In genomic region chr9:102493044-102493443, GRCm38 (mm10) we compare ENCODE assay signal across 11 mouse cellular contexts. TPM values are rescaled to one million over a fixed set of nuclear protein-coding genes. Genes with fewer than 3 reads are reported as not detected.
DNase-seq lines count a peak whose midpoint lies in the region; ATAC-seq lines count a peak whose summit lies in the region.
"Had no signal": no experiment of that assay in that cellular context is flagged by ENCODE, and none has a peak within 500 bp of the region (broad histone marks: within the 10 kb centered on the region; RNA-seq: fewer than 3 reads in every experiment).

No protein-coding gene starts in this region.

- peak overlapping the region; percentile 27; the same call in 1 of the 2 replicates for H3K9ac ChIP-seq in hindbrain, embryonic 12.5 days
- H3K9ac ChIP-seq: embryonic facial prominence, embryonic 13.5 days had no signal

- H3K27me3 ChIP-seq in hindbrain, embryonic 12.5 days: no peaks in the 10 kb centered on the region; the same call in 1 of the 2 replicates

- H3K4me2 ChIP-seq in hindbrain, embryonic 12.5 days (replicated peaks): no peak overlapping the region
- H3K4me2 ChIP-seq: embryonic facial prominence, embryonic 13.5 days had no signal

- H3K27ac ChIP-seq in hindbrain, embryonic 12.5 days: no peak overlapping the region
- H3K27ac ChIP-seq: embryonic facial prominence, embryonic 13.5 days had no signal

- H3K4me3 ChIP-seq in hindbrain, embryonic 12.5 days: no peak overlapping the region
- H3K4me3 ChIP-seq: embryonic facial prominence, embryonic 13.5 days had no signal

- no peaks in the 10 kb centered on the region for H3K9me3 ChIP-seq in hindbrain, embryonic 12.5 days (replicated peaks)
- H3K9me3 ChIP-seq: embryonic facial prominence, embryonic 13.5 days had no signal

- peaks cover 8% of the 10 kb centered on the region; the same call in 1 of the 2 replicates for H3K4me1 ChIP-seq in hindbrain, embryonic 12.5 days
- H3K4me1 ChIP-seq: embryonic facial prominence, embryonic 13.5 days had no signal

- DNase-seq in adrenal gland, adult (ENCODE audit: inconsistent age in 2 of 2, low spot score in 1 of 2): peak; percentile 46 to 80
- no peak for DNase-seq in adrenal gland, postnatal 4 days (ENCODE audit: low spot score in 2 of 2)
- DNase-seq in 416B (ENCODE audit: low read depth): peak; percentile 5
- peak; percentile 97 for DNase-seq in cerebellum, postnatal 14 days
- no peak for DNase-seq in spleen, adult 18-20 months
- no peak for DNase-seq in ovary, postnatal 36 days (ENCODE audit: low spot score)
- DNase-seq in urinary bladder, adult 18-20 months (ENCODE audit: low spot score in 2 of 2): no peak

- 35% methylated on average over 4 of the region's 4 CpGs for WGBS in hindbrain, embryonic 12.5 days

- H3K36me3 ChIP-seq in hindbrain, embryonic 12.5 days: no peaks in the 10 kb centered on the region
- H3K36me3 ChIP-seq: embryonic facial prominence, embryonic 13.5 days had no signal

- peak; percentile 35; the same call in 1 of the 2 replicates for ATAC-seq in hindbrain, embryonic 12.5 days (ENCODE audit: low FRiP score)

RNA-seq across cellular contexts. Expression of gene Ky, which starts 12.5 kb away (rescaled TPM):
- 1 to 10 TPM; 1.6 to 4.0 TPM for total RNA-seq in adrenal gland, postnatal 4 days (2021)
- 0.25 and 0.35 TPM in 2 replicates for polyA plus RNA-seq in hindbrain, embryonic 12.5 days (2016; fragmentation: Nextera tagmentation; extraction: Ambion mirVana)
- total RNA-seq: neutrophil, adult 5-6 weeks had no signal
- polyA plus RNA-seq: liver, adult 2 months had no signal

Comparison
In these comparisons a context has a peak if more than half of its experiments do, and no peak if none do; other contexts are left out.
1. DNase-seq: peak in adrenal gland, adult (2 of 2), 416B (single experiment) and cerebellum, postnatal 14 days (2 of 2); none in adrenal gland, postnatal 4 days (0 of 2), spleen, adult 18-20 months (0 of 2), ovary, postnatal 36 days (single experiment) and urinary bladder, adult 18-20 months (0 of 2).